Mouse (Mus musculus): ENCODE results near the gene Plpp1.

Gene Plpp1

GRCm38 (mm10) chr13:112859574-112860134 is 59.1 kb downstream of the Plpp1 start:
- DNase-seq (ENCODE audit: low read depth, low spot score): no peak

GRCm38 (mm10) chr13:112860370-112860769 is 59.8 kb downstream of the Plpp1 start:
- no peak for DNase-seq (ENCODE audit: low read depth, low spot score)

- DNase-seq (ENCODE audit: low read depth, low spot score): no peak
Observed at GRCm38 (mm10) chr13:112860911-112861310, 60.3 kb downstream of the Plpp1 start.

GRCm38 (mm10) chr13:112861825-112862306 is 61.3 kb downstream of the Plpp1 start:
- no peak for DNase-seq (ENCODE audit: low read depth, low spot score)

GRCm38 (mm10) chr13:112862342-112862741 is 61.8 kb downstream of the Plpp1 start:
- DNase-seq (ENCODE audit: low read depth, low spot score): no peak

- DNase-seq (ENCODE audit: low read depth, low spot score): no peak
Observed at GRCm38 (mm10) chr13:112862978-112863677, 62.5 kb downstream of the Plpp1 start.

- DNase-seq (ENCODE audit: low read depth, low spot score): no peak
Observed at GRCm38 (mm10) chr13:112866782-112867181, 66.2 kb downstream of the Plpp1 start.

GRCm38 (mm10) chr13:112867381-112867780 is 66.8 kb downstream of the Plpp1 start:
- no peak for DNase-seq (ENCODE audit: low read depth, low spot score)

- DNase-seq (ENCODE audit: low read depth, low spot score): no peak
Observed at GRCm38 (mm10) chr13:112870039-112870690, 69.6 kb downstream of the Plpp1 start.

- no peak for DNase-seq (ENCODE audit: low read depth, low spot score)
Observed at GRCm38 (mm10) chr13:112871500-112872266, 71.1 kb downstream of the Plpp1 start.

GRCm38 (mm10) chr13:112887234-112887633 is 86.6 kb downstream of the Plpp1 start:
- no peak for DNase-seq (ENCODE audit: low read depth, low spot score)

GRCm38 (mm10) chr13:112902176-112902575 is 101.6 kb downstream of the Plpp1 start:
- no peak for DNase-seq (ENCODE audit: low read depth, low spot score)

GRCm38 (mm10) chr13:112909663-112910062 is 109.1 kb downstream of the Plpp1 start:
- peak; percentile 31 for DNase-seq (ENCODE audit: low read depth, low spot score)

- no peak for DNase-seq (ENCODE audit: low read depth, low spot score)
Observed at GRCm38 (mm10) chr13:112910434-112910833, 109.8 kb downstream of the Plpp1 start.

All from embryo, embryonic 11.5 days (tissue).